Mouse (Mus musculus) bone marrow, adult 2 months (tissue): ENCODE data around the gene Stx19. TPM values are rescaled to one million over a fixed set of nuclear protein-coding genes. Genes with fewer than 3 reads are reported as not detected.
A peak's percentile ranks its signal among the peaks of the same experiment; 100 is the strongest.

Experiments used
- H3K27ac ChIP-seq: fragments of 200-500 bp; 2 replicates; pipeline ENCODE4 v1.5.1; 2012; ENCODE audit warnings: low read depth, mild to moderate bottlenecking, control low read depth, inconsistent platforms, low read length; ENCODE audit not compliant: control insufficient read depth, poor library complexity, insufficient read depth
- H3K4me1 ChIP-seq: fragments of 200-500 bp; 2 replicates; pipeline ENCODE4 v1.6.1; 2011; ENCODE audit warnings: low read length; ENCODE audit not compliant: control insufficient read depth, insufficient read depth
- H3K4me3 ChIP-seq: fragments of 200-500 bp; replicated peaks from 2 replicates; pipeline ENCODE3; 2011; ENCODE audit warnings: mild to moderate bottlenecking, low read depth, low read length, control low read depth; ENCODE audit not compliant: control insufficient read depth
- CTCF ChIP-seq: fragments of 200-500 bp; IDR thresholded peaks from 2 replicates; pipeline ENCODE4 v1.5.1; 2011; ENCODE audit warnings: low read length, control low read depth; ENCODE audit not compliant: control insufficient read depth, insufficient read depth
- POLR2A ChIP-seq: fragments of 200-500 bp; IDR thresholded peaks from 2 replicates; pipeline ENCODE4 v1.6.1; 2011; ENCODE audit warnings: low read depth, mild to moderate bottlenecking, control low read depth, low read length, borderline replicate concordance; ENCODE audit not compliant: control insufficient read depth
- WGBS: fragments of 180-500 bp; shearing (Covaris S2); methylation state at CpG from one replicate; pipeline ENCODE4 v1.1.7; 2018; 5-methylcytosine and 5-hydroxymethylcytosine counted together
- polyA plus RNA-seq: library from polyadenylated mRNA; stranded (reverse); fragments of >200 nt; gene quantifications from 2 replicates; pipeline ENCODE4 v1.2.4, GENCODE M21; 2011; ENCODE audit warnings: low replicate concordance; ENCODE audit not compliant: missing spikeins, insufficient read depth, insufficient read length

Gene Stx19
- not detected in 2 replicates for polyA plus RNA-seq

DNA sequence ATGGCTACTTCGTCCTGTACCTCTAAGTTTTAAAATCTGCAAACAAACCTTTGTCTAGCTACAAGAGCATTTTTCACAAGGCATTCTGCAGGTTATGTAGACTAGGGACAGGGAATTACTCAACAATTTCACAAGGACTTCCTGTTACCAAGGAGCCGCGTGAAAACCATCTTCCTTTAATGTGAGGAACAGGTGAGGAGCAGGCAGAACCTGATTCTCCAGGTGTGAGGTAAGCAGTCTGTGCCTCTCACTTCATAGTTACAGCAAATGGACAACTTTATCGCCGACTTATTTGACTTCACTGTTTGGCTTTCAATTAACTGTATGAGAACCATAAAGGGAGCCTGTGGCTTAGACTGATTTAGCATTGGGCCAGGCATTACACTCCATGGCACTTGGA, at the start of gene Stx19:
Gene Stx19 (plus strand): TSS at position 186 of the 400 bp plus-strand sequence.
- H3K27ac ChIP-seq = no peak within 1 kb of the TSS
- WGBS = 64% methylated on average over 5 of the region's 5 CpGs
- H3K4me3 ChIP-seq = no peak within 1 kb of the TSS
- TF ChIP-seq CTCF = no peak
- TF ChIP-seq POLR2A = no peak
- H3K4me1 ChIP-seq = no peaks in the 10 kb centered on the region

DNA sequence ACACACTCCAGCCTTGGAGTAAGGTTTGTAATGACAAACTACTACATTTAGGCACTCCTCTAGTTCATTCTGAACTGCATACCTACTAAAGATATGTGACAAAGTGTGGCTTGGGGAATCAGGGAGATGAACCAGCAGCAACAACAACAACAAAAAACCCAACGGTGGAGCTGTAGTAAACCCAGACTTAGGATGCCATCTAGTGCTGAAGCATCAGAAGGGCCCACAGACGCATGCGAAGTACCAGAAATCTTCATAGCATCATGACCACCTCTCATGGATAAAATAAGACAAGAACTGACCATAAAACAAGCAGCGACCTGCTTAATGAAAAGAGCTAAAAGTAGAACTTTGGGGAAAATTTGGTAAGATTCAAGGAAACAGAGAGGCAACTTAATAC, 41.0 kb upstream of the Stx19 start:
- H3K4me1 ChIP-seq = no peaks in the 10 kb centered on the region
- H3K4me3 ChIP-seq = no peak overlapping the region
- H3K27ac ChIP-seq = no peak overlapping the region
- TF ChIP-seq CTCF = no peak
- no peak for TF ChIP-seq POLR2A
- WGBS = 75% methylated on average over 4 of the region's 4 CpGs

- WGBS = 86% methylated on average over 11 of the region's 11 CpGs
- no peaks in the 10 kb centered on the region; the same call in 1 of the 2 replicates for H3K4me1 ChIP-seq
- H3K27ac ChIP-seq = no peak overlapping the region
- H3K4me3 ChIP-seq = no peak overlapping the region
- no peak for TF ChIP-seq POLR2A
- no peak for TF ChIP-seq CTCF
These were observed 38.4 kb upstream of the Stx19 start for GRCm38 (mm10) chr16:62776034-62776433.

- 85% methylated on average over 10 of the region's 10 CpGs for WGBS
These were observed 36.2 kb upstream of the Stx19 start for GRCm38 (mm10) chr16:62778282-62778681.

GRCm38 (mm10) chr16:62782229-62782628, 32.2 kb upstream of the Stx19 start:
- TF ChIP-seq POLR2A (no peak), CTCF (no peak)
- 24% methylated on average over 5 of the region's 5 CpGs for WGBS
- Histone ChIP-seq H3K27ac (no peak overlapping the region), H3K4me1 (no peaks in the 10 kb centered on the region; the same call in 1 of the 2 replicates), H3K4me3 (no peak overlapping the region)

More at GRCm38 (mm10) chr16:62778282-62778681, 36.2 kb upstream of the Stx19 start:
- no peaks in the 10 kb centered on the region; the same call in 1 of the 2 replicates for H3K4me1 ChIP-seq
- H3K4me3 ChIP-seq = no peak overlapping the region
- H3K27ac ChIP-seq = no peak overlapping the region
- no peak for TF ChIP-seq CTCF
- no peak for TF ChIP-seq POLR2A

GRCm38 (mm10) chr16:62786621-62787331, 27.7 kb upstream of the Stx19 start, which contains the start of gene Nsun3:
TSS of gene Nsun3 (minus strand) at chr16:62786818.
- no peaks in the 10 kb centered on the region; the same call in 1 of the 2 replicates for H3K4me1 ChIP-seq
- H3K4me3 ChIP-seq = peak within 1 kb of the TSS; percentile 99
- TF ChIP-seq CTCF (no peak), POLR2A (peak; percentile 90)
- whole genome bisulfite sequencing = under 1% methylated on average over 41 of the region's 41 CpGs
- peak within 1 kb of the TSS; percentile 99 for H3K27ac ChIP-seq

DNA sequence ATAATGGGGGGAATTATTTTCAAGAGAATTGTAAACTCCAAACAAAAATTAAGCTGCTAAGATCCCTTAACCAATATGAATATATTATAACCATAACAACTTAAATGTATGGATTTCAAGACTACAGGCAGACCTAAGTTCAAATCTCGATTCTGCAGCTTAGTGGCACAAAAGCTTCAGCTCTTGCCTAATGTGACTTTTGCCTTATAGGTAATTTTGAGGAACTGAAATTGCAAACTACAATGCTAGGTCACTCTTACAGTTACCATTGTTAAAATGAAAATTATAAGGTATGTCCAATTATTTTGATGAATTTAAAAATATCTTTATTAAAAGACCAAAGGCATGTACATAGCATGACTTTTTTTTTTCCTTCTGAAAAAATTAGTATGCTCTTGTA, 17.9 kb upstream of the Stx19 start:
- TF ChIP-seq POLR2A = no peak
- TF ChIP-seq CTCF = no peak
- Histone ChIP-seq H3K4me1 (peaks cover 2% of the 10 kb centered on the region; the same call in 1 of the 2 replicates), H3K27ac (no peak overlapping the region), H3K4me3 (no peak overlapping the region)
- WGBS = 22% methylated on average over 1 of the region's 1 CpGs

- 59% methylated on average over 3 of the region's 3 CpGs for WGBS
- H3K27ac ChIP-seq = no peak overlapping the region
- TF ChIP-seq CTCF = no peak
- no peak for TF ChIP-seq POLR2A
- peaks cover 3% of the 10 kb centered on the region for H3K4me1 ChIP-seq
- H3K4me3 ChIP-seq = no peak overlapping the region
These were observed 15.7 kb upstream of the Stx19 start for GRCm38 (mm10) chr16:62798808-62799207.
